Mouse (Mus musculus) liver, adult 2 months (tissue): ENCODE data around the gene Washc2.

Source experiments
- CTCF ChIP-seq: fragments of 200-500 bp; IDR thresholded peaks from 2 replicates; pipeline ENCODE4 v1.5.1; 2011; ENCODE audit warnings: low read depth, low read length, control low read depth
- POLR2A ChIP-seq: fragments of 200-500 bp; IDR thresholded peaks from 2 replicates; pipeline ENCODE4 v1.6.1; 2011; ENCODE audit warnings: low read length, control low read depth; ENCODE audit not compliant: insufficient read depth; ENCODE audit errors: extremely low read depth

- TF ChIP-seq POLR2A, result no peak
- TF ChIP-seq CTCF, result no peak
Observed at GRCm38 (mm10) chr6:116186485-116186884, 21.4 kb upstream of the Washc2 start.
